Mouse (Mus musculus): ENCODE results near the gene Cnpy2. TPM values are rescaled to one million over a fixed set of nuclear protein-coding genes. Genes with fewer than 3 reads are reported as not detected.

The Cnpy2 gene
- total RNA-seq, 2 experiments from 2014 or later = 78.8 to 83.0 TPM

DNA sequence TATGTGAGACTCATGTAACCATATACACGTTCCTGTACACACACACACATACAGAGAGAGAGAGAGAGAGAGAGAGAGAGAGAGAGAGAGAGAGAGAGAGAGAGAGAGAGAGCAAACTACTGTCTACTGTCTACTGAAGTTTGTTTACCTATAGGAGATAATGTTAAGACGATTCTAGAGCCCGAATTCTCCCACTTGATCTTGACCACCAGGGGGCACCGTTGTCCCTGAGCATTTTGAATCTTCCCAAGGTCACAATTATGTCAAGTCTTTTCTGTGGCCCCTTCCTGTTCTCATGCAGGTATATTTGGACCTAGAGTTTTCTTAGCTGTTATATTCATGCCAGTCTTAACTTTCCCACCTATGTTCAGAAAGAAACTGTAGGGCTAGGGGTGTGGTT lies 13.3 kb downstream of the Cnpy2 start:
- Histone ChIP-seq H3K4me3 (no peak overlapping the region), H3K27ac (peak overlapping the region; percentile 53; the same call in 1 of the 2 replicates)
- peak in 1 of 2 experiments; percentile 67 for DNase-seq (ENCODE audit: low spot score in 2 of 2)
- TF ChIP-seq CTCF (conservative IDR thresholded peaks at IDR 0.05) = peak; percentile 80

DNA sequence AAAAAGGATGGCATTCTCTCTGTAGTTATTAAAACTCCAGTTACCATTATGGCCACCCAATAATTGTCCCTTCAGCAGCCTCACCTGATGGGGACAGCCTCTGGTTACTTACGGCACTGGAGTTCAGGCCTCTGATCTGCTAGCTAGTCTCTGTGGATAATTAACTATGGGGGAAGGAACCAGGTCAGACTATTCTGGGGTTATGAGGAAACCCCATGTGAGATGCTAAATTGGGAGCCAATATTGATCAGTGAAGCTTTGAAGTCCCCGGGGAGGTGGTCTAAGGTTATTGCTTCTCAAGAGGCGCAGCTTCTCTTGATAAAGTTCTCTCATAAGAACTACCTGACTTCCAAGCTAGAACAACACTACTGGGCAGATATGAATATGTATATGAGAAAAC lies 13.9 kb downstream of the Cnpy2 start:
- no peak overlapping the region for H3K4me3 ChIP-seq
- peak overlapping the region; percentile 53; the same call in 1 of the 2 replicates for H3K27ac ChIP-seq
- DNase-seq (ENCODE audit: low spot score in 2 of 2) = no peak
- TF ChIP-seq CTCF (conservative IDR thresholded peaks at IDR 0.05) = no peak

GRCm38 (mm10) chr10:128336597-128336996 lies 14.3 kb downstream of the Cnpy2 start:
- DNase-seq (ENCODE audit: low spot score in 2 of 2) = no peak
- Histone ChIP-seq H3K27ac (peak overlapping the region; percentile 95), H3K4me3 (peak overlapping the region; percentile 89)
- no peak for TF ChIP-seq CTCF (conservative IDR thresholded peaks at IDR 0.05)

DNA sequence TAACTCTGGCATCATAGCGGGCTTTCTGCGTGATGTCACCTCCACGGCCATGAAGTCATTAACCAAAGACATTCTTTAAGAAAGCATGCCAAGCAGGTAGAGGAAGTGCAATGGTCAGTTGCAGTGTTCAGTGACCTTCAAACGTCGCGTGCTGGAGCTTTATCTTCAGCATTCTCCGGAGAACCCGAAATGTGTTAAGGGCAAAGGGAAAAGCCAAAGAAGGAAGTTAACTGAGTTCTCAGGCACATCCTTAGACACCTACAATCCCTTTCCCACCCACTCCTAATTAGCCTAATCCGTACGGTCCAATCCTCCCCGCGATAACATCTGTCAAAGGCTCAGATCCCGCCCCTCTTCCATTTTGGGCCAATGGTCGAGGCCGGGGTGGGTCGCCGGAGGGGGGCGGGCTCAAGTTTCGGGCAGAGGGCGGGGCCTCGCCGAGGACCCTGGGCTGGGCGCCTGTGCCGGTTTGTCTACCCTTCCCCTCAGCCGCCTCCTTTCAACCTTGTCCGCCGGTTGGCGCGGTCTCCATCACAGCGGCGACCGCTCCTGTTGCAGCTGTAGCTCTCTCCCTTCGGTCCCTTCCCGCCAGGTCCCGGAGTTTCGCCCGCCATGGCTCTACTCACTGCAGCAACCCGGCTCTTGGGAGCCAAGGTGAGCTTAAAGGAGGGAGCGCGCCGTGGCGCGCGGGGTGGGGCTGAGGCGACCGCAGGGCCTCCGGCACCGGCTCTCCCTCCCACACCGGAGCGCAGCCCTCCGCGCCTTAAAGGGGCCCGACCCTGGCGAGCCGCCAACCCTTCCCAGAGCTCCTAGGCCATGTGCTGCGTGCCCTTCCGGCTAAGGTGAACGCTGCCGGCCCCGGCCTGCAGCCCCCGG lies 15.3 kb downstream of the Cnpy2 start, which contains the start of gene Cs:
Gene Cs, plus strand, starts transcription at position 429 of the 876 bp plus-strand sequence.
- TF ChIP-seq CTCF (conservative IDR thresholded peaks at IDR 0.05) = no peak
- Histone ChIP-seq H3K4me3 (peak within 1 kb of the TSS; percentile 89), H3K27ac (peak within 1 kb of the TSS; percentile 95)
- DNase-seq (ENCODE audit: low spot score in 2 of 2) = peak; percentile 96 to 97

GRCm38 (mm10) chr10:128338415-128338814 lies 16.2 kb downstream of the Cnpy2 start:
- no peak for DNase-seq (ENCODE audit: low spot score in 2 of 2)
- peak overlapping the region; percentile 89 for H3K4me3 ChIP-seq
- no peak for TF ChIP-seq CTCF (conservative IDR thresholded peaks at IDR 0.05)

DNA sequence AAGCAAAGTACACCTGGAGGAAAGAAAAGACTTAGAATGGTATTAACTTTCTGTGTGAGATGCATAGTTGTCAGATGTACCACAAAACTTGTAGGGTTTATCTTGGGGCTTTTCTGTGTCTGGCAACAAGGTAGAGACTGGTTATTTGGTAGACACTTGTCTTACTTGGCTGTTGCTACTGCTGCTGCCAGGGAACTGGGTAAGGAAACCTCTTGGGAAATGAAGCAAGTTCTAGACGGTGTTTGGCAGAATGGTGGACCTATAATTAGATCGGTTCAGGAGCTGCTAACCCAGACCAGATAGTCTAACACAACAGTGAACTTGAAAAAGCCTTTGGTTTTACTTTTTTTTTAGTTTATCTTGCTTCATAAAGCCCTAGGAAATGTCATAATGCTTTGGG lies 16.7 kb downstream of the Cnpy2 start:
- TF ChIP-seq CTCF (conservative IDR thresholded peaks at IDR 0.05) = no peak
- no peak for DNase-seq (ENCODE audit: low spot score in 2 of 2)
- peak overlapping the region; percentile 95 for H3K27ac ChIP-seq
- H3K4me3 ChIP-seq = peak overlapping the region; percentile 89

More at GRCm38 (mm10) chr10:128338415-128338814, 16.2 kb downstream of the Cnpy2 start:
- peak overlapping the region; percentile 95 for H3K27ac ChIP-seq

DNA sequence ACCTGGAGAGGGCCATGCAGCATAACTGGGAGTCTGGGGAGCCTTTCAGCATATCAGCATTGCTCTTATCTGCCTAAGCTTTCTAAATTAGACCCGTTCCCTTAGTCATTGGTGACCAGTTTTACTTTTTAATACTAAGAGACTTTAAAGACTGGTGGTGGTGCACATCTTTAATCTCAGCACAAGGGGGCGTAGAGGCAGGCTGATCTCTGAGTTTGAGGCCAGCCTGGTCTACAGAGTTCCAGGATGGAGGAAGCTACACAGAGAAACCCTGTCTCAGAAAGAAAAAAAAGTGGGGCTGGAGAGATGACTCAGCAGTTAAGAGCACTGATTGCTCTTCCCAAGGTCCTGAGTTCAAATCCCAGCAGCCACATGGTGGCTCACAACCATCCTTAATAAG lies 18.0 kb downstream of the Cnpy2 start:
- no peak for DNase-seq (ENCODE audit: low spot score in 2 of 2)
- Histone ChIP-seq H3K4me3 (no peak overlapping the region), H3K27ac (peak overlapping the region; percentile 95)
- TF ChIP-seq CTCF (conservative IDR thresholded peaks at IDR 0.05) = peak; percentile 50

- TF ChIP-seq CTCF (conservative IDR thresholded peaks at IDR 0.05) = no peak
- H3K27ac ChIP-seq = peak overlapping the region; percentile 82
- no peak overlapping the region for H3K4me3 ChIP-seq
- DNase-seq (ENCODE audit: low spot score in 2 of 2) = peak in 1 of 2 experiments; percentile 35
Observed at GRCm38 (mm10) chr10:128343436-128343835, 21.2 kb downstream of the Cnpy2 start.

DNA sequence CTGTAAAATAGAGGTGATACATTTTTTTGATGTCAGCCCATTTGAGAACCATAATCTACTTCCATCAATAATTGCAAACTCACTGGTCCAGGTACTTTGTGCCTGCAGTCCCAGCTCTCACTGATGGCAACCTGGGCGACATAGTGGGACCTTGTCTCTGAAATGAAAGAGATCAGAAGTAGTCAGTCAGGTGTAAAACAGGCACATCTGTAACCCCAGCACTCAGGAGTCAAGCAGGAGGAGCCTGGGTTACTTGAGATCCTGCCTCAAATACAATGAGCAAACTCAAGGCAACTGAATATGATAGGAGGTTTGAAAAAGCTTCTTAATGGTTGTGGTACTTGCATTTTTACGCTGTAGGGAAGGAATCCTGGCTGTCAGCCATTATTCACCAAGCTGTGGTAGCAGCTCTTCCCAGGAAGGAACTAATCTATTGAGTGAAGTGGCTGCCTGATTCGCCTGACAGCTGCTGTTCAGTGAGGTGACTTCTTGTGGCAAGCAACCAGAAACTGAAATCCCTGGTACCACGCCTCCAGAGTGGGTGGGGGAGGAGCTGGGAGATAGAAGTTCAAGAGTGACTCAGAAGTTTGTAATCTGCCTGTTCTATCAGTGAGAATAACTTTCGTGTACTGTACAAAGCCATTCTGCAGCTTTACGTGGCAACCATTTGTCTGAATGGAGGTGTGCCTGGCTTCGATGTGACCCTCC lies 22.5 kb downstream of the Cnpy2 start:
- peak overlapping the region; percentile 82 for H3K27ac ChIP-seq
- H3K4me3 ChIP-seq = no peak overlapping the region; the same call in 1 of the 2 replicates
- peak; percentile 58 to 86 for DNase-seq (ENCODE audit: low spot score in 2 of 2)
- no peak for TF ChIP-seq CTCF (conservative IDR thresholded peaks at IDR 0.05)

- H3K27ac ChIP-seq = no peak overlapping the region
- DNase-seq (ENCODE audit: low spot score in 2 of 2) = no peak
- no peak for TF ChIP-seq CTCF (conservative IDR thresholded peaks at IDR 0.05)
- no peak overlapping the region for H3K4me3 ChIP-seq
Observed at GRCm38 (mm10) chr10:128347541-128347940, 25.3 kb downstream of the Cnpy2 start.

DNA sequence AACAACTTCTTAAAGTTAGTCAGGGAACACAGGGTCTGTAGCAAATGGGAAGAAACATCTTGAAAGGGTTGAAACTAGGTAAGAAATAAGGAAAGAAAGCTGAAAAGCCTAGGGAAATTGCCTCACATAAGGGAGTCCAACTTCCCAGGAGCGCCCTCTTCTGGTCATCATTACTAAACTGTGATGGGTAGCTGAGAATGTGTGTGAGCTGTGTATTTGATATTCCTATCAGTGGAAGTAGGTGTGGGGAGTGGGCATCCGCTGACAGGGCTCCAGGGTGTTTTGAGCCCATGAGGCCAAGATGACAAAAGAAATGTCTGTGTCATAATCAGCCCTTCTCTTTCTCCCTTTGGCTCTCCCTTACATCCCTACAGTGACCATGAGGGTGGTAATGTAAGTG lies 36.5 kb downstream of the Cnpy2 start:
- Histone ChIP-seq H3K4me3 (no peak overlapping the region), H3K27ac (no peak overlapping the region)
- DNase-seq (ENCODE audit: low spot score in 2 of 2) = peak; percentile 56 to 60
- TF ChIP-seq CTCF (conservative IDR thresholded peaks at IDR 0.05) = peak; percentile 86

DNA sequence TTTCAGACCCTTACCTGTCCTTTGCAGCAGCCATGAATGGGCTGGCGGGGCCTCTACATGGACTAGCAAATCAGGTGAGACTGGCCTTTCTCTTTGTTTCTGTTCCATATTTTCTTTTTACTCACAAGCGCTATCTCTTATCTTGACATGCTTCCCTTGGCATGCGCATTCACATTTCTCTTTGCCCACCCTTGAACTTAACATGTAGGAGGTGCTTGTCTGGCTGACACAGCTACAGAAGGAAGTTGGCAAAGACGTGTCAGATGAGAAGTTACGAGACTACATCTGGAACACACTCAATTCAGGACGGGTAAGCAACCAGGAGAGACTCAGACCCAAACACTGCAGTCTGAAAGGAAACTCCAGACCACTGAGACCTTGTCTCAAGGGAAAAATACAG lies 37.0 kb downstream of the Cnpy2 start:
- TF ChIP-seq CTCF (conservative IDR thresholded peaks at IDR 0.05) = no peak
- DNase-seq (ENCODE audit: low spot score in 2 of 2) = no peak
- Histone ChIP-seq H3K4me3 (no peak overlapping the region), H3K27ac (no peak overlapping the region)

DNA sequence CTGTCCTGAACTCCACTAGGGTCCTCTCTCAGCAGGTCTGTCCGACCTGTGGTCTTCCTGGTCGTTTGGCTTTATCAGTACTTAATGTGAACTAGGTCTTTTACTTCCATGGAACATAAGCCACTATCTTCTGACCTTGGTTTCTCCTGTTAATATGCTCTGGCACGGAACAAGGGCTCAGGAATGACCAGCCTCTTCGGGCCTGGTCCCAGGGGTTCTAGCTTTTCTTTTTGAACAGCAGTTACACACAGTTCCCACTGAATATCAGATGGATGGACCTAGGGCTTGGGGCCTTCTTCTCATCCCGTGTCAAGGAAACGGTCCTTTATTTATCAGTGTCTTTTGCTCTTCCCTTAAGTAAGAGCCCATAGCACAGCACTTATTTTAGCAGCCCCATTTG lies 39.6 kb downstream of the Cnpy2 start:
- no peak for TF ChIP-seq CTCF (conservative IDR thresholded peaks at IDR 0.05)
- H3K27ac ChIP-seq = no peak overlapping the region
- H3K4me3 ChIP-seq = no peak overlapping the region
- no peak for DNase-seq (ENCODE audit: low spot score in 2 of 2)

All from layer of hippocampus, adult 2 months (tissue).